Mouse (Mus musculus) midbrain, embryonic 13.5 days (tissue): Measurements from ENCODE around the gene Trp53i11. TPM values are rescaled to one million over a fixed set of nuclear protein-coding genes. Genes with fewer than 3 reads are reported as not detected.

Experiments used
- ATAC-seq: fragments of 200-750 bp; cut with Nextera tagmentation; 2 replicates; pipeline ENCODE4 v1.8.0; 2017; ENCODE audit warnings: mild to moderate bottlenecking, moderate TSS enrichment, moderate library complexity
- H3K27ac ChIP-seq: fragments of 300-500 bp; sonication (generic); 2 replicates; pipeline ENCODE4 v1.5.1; 2015; ENCODE audit warnings: inconsistent platforms, mild to moderate bottlenecking, moderate library complexity
- H3K27me3 ChIP-seq: fragments of 300-500 bp; sonication (generic); 2 replicates; pipeline ENCODE4 v1.6.1; 2015; ENCODE audit warnings: mild to moderate bottlenecking, inconsistent platforms
- H3K36me3 ChIP-seq: fragments of 300-500 bp; sonication (generic); 2 replicates; pipeline ENCODE4 v1.6.1; 2015; ENCODE audit warnings: mild to moderate bottlenecking, inconsistent platforms
- H3K4me1 ChIP-seq: fragments of 300-500 bp; sonication (generic); replicated peaks from 2 replicates; pipeline ENCODE4 v1.6.1; 2015; ENCODE audit warnings: inconsistent platforms
- H3K4me2 ChIP-seq: fragments of 300-500 bp; sonication (generic); replicated peaks from 2 replicates; pipeline ENCODE4 v1.6.1; 2015; ENCODE audit warnings: moderate library complexity, mild to moderate bottlenecking, inconsistent platforms
- H3K4me3 ChIP-seq: fragments of 300-500 bp; sonication (generic); replicated peaks from 2 replicates; pipeline ENCODE4 v1.5.1; 2015; ENCODE audit warnings: mild to moderate bottlenecking, inconsistent platforms
- H3K9ac ChIP-seq: fragments of 300-500 bp; sonication (generic); replicated peaks from 2 replicates; pipeline ENCODE4 v1.6.1; 2015; ENCODE audit warnings: mild to moderate bottlenecking, inconsistent platforms
- H3K9me3 ChIP-seq: fragments of 300-500 bp; sonication (generic); 2 replicates; pipeline ENCODE4 v1.6.1; 2016; ENCODE audit warnings: mild to moderate bottlenecking, inconsistent platforms
- WGBS: fragments of 180-500 bp; shearing (Covaris S2); methylation state at CpG from one replicate; pipeline ENCODE4 v1.1.7; 2015; 5-methylcytosine and 5-hydroxymethylcytosine counted together
- polyA plus RNA-seq: library from polyadenylated mRNA; unstranded; fragments of >200 nt; fragmentation: Nextera tagmentation; extraction: Ambion mirVana; gene quantifications from 2 replicates; pipeline ENCODE4 v1.2.1, GENCODE M21; 2015

The Trp53i11 gene
- polyA plus RNA-seq, 1 experiment from 2014 or later: 138 TPM

GRCm38 (mm10) chr2:93201997-93202396 lies 14.6 kb downstream of the Trp53i11 start:
- H3K36me3 ChIP-seq: peaks cover 71% of the 10 kb centered on the region
- 93% methylated on average over 3 of the region's 3 CpGs for WGBS
- no peaks in the 10 kb centered on the region for H3K9me3 ChIP-seq
- peak overlapping the region; percentile 56 for H3K27ac ChIP-seq
- H3K4me3 ChIP-seq: no peak overlapping the region
- no peak overlapping the region for H3K4me2 ChIP-seq
- H3K27me3 ChIP-seq: no peaks in the 10 kb centered on the region
- ATAC-seq: no peak
- H3K9ac ChIP-seq: no peak overlapping the region
- peaks cover 32% of the 10 kb centered on the region for H3K4me1 ChIP-seq

DNA sequence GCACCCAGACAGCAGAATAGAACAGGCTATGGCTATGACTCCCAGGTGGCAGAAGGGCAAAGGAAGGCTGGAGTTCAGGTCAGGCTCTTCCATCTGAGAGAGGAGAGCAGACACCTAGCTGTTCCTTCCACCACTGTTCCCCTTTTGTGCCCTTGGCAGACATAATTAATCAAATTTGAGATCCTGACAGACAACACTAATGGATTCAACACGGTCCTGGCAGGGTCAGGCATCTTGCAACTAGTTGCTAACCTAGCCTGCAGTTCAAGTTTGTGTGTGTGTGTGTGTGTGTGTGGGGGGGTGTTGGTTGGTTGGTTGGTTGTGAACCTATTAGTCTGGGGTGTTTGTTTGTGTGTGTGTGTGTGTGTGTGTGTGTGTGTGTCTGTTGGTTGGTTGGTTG lies 15.4 kb downstream of the Trp53i11 start:
- peak overlapping the region; percentile 56 for H3K27ac ChIP-seq
- no peak for ATAC-seq
- 63% methylated on average over 1 of the region's 1 CpGs for WGBS

GRCm38 (mm10) chr2:93203682-93204081 lies 16.3 kb downstream of the Trp53i11 start:
- peaks cover 63% of the 10 kb centered on the region for H3K36me3 ChIP-seq
- peak overlapping the region; percentile 68 for H3K27ac ChIP-seq
- no peak overlapping the region for H3K4me3 ChIP-seq
- H3K9ac ChIP-seq: peak overlapping the region; percentile 29; the same call in 1 of the 2 replicates
- ATAC-seq: peak; percentile 37
- H3K27me3 ChIP-seq: no peaks in the 10 kb centered on the region
- H3K4me2 ChIP-seq: no peak overlapping the region
- peaks cover 27% of the 10 kb centered on the region for H3K4me1 ChIP-seq
- no peaks in the 10 kb centered on the region for H3K9me3 ChIP-seq
- 19% methylated on average over 10 of the region's 10 CpGs for WGBS

More for the DNA sequence above, 15.4 kb downstream of the Trp53i11 start:
- no peak overlapping the region for H3K9ac ChIP-seq
- no peak overlapping the region for H3K4me2 ChIP-seq
- no peak overlapping the region for H3K4me3 ChIP-seq
- H3K36me3 ChIP-seq: peaks cover 65% of the 10 kb centered on the region
- peaks cover 31% of the 10 kb centered on the region for H3K4me1 ChIP-seq
- H3K9me3 ChIP-seq: no peaks in the 10 kb centered on the region
- H3K27me3 ChIP-seq: no peaks in the 10 kb centered on the region

GRCm38 (mm10) chr2:93204571-93204970 lies 17.2 kb downstream of the Trp53i11 start:
- H3K36me3 ChIP-seq: peaks cover 62% of the 10 kb centered on the region
- no peak overlapping the region for H3K4me3 ChIP-seq
- peak overlapping the region; percentile 68; the same call in 1 of the 2 replicates for H3K27ac ChIP-seq
- ATAC-seq: no peak
- H3K27me3 ChIP-seq: no peaks in the 10 kb centered on the region
- H3K9me3 ChIP-seq: no peaks in the 10 kb centered on the region
- no peak overlapping the region for H3K9ac ChIP-seq
- WGBS: 83% methylated on average over 6 of the region's 6 CpGs
- peaks cover 26% of the 10 kb centered on the region for H3K4me1 ChIP-seq
- H3K4me2 ChIP-seq: no peak overlapping the region

DNA sequence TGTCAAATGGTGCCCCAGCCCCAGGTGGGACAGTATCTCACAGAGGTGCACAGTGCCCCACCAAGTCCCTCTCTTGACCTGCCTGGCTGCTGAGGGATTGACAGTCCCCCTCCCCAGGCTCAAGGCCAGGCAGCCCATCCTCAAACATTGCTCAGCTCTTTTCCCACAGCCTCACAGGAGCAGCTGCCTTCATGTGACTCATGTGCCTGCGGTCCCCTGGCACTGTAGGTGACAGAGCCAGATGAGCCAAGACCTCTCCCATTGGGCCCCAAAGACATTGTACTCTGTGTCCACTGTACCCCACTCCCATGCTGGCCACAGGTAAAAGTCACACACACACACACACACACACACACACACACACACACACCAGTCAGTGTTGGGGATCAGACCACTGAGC lies 18.8 kb downstream of the Trp53i11 start:
- ATAC-seq: no peak
- H3K4me3 ChIP-seq: no peak overlapping the region
- WGBS: 88% methylated on average over 1 of the region's 1 CpGs
- no peaks in the 10 kb centered on the region for H3K9me3 ChIP-seq
- H3K4me1 ChIP-seq: peaks cover 13% of the 10 kb centered on the region
- H3K9ac ChIP-seq: no peak overlapping the region
- 0 out of 2 replicates have a peak overlapping the region, but pooled peaks have one; percentile 39 for H3K27ac ChIP-seq
- peaks cover 60% of the 10 kb centered on the region for H3K36me3 ChIP-seq
- H3K4me2 ChIP-seq: no peak overlapping the region
- no peaks in the 10 kb centered on the region for H3K27me3 ChIP-seq

GRCm38 (mm10) chr2:93212386-93212785 lies 25.0 kb downstream of the Trp53i11 start:
- H3K4me1 ChIP-seq: peaks cover 10% of the 10 kb centered on the region
- WGBS: 72% methylated on average over 2 of the region's 2 CpGs
- H3K9me3 ChIP-seq: no peaks in the 10 kb centered on the region

DNA sequence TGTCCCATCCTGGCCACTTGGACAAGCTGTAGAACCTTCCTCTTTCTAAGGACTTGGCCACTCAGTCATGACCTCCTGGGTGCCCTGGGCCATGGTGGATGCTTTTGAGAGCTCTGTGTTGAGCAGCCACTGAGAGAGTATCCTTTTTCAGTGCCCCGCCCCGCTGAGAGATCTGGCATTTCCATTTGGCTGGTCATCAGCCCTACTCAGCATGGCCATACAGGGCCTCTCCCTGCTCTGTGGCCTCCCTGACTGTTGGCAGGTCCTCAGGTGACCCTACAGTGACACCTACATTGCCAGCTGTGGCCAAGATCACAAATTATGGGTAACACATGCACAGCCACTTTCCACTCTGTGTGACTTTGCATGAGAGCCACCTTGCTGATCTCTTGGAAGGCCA lies 25.5 kb downstream of the Trp53i11 start:
- Histone ChIP-seq H3K36me3 (peaks cover 37% of the 10 kb centered on the region), H3K27me3 (no peaks in the 10 kb centered on the region), H3K9ac (no peak overlapping the region), H3K4me3 (no peak overlapping the region), H3K4me1 (peaks cover 15% of the 10 kb centered on the region), H3K9me3 (no peaks in the 10 kb centered on the region), H3K4me2 (no peak overlapping the region), H3K27ac (no peak overlapping the region)
- ATAC-seq: no peak
- WGBS: 96% methylated on average over 2 of the region's 2 CpGs

More at GRCm38 (mm10) chr2:93212386-93212785, 25.0 kb downstream of the Trp53i11 start:
- Histone ChIP-seq H3K27ac (no peak overlapping the region), H3K27me3 (no peaks in the 10 kb centered on the region), H3K4me3 (no peak overlapping the region), H3K4me2 (no peak overlapping the region), H3K36me3 (peaks cover 37% of the 10 kb centered on the region), H3K9ac (no peak overlapping the region)
- ATAC-seq: no peak

DNA sequence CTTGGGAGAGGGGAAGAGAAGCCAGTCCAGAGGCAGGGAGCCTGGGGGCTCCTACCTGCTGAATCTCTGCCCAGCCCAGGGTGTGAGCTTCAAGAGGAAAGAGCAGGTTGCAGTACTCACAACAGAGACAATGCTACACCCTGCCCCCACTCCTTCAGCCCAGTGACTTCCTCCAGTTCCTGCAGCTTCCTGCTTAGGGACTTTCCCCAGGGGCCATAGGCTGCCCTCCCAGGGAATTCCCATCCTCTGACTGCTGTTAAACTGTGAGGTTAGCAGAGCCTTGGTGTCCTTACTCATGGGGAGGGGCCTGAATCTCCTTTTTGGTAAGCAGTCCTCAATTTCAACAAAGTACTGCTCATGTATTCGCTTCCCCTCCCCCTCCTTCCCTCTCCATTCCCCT lies 26.8 kb downstream of the Trp53i11 start:
- Histone ChIP-seq H3K27me3 (no peaks in the 10 kb centered on the region), H3K4me1 (peaks cover 16% of the 10 kb centered on the region), H3K27ac (no peak overlapping the region), H3K36me3 (peaks cover 26% of the 10 kb centered on the region), H3K4me3 (no peak overlapping the region), H3K4me2 (no peak overlapping the region), H3K9ac (0 out of 2 replicates have a peak overlapping the region, but pooled peaks have one; percentile 7), H3K9me3 (no peaks in the 10 kb centered on the region)
- 84% methylated on average over 1 of the region's 1 CpGs for WGBS
- ATAC-seq: no peak

GRCm38 (mm10) chr2:93215790-93216189 lies 28.4 kb downstream of the Trp53i11 start:
- WGBS: 74% methylated on average over 10 of the region's 10 CpGs
- Histone ChIP-seq H3K4me3 (no peak overlapping the region), H3K9ac (no peak overlapping the region), H3K36me3 (peaks cover 19% of the 10 kb centered on the region), H3K9me3 (no peaks in the 10 kb centered on the region), H3K27me3 (no peaks in the 10 kb centered on the region), H3K4me1 (peaks cover 21% of the 10 kb centered on the region), H3K4me2 (no peak overlapping the region), H3K27ac (no peak overlapping the region)
- no peak for ATAC-seq

DNA sequence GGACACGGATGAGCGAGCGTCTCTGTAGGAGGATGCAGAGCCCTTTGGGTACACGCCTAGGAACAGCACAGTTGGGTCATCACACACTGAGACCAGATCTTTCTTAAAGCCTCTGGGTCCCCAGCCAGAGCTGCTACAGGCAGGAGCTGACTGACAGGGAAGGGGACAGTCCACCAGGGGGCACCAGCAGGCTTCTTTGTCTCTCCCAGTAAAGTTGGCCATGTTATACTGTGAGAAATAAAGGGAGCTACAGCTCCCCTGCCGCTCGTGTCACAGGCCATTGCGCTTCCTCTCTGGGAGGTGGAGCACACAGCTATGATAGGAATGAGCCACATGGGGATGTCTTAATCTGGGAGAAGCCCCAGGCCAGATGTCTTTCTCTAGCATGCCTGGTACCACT lies 29.7 kb downstream of the Trp53i11 start:
- Histone ChIP-seq H3K4me2 (no peak overlapping the region), H3K9ac (0 out of 2 replicates have a peak overlapping the region, but pooled peaks have one; percentile 30), H3K36me3 (peaks cover 15% of the 10 kb centered on the region), H3K4me1 (peaks cover 24% of the 10 kb centered on the region), H3K27ac (peak overlapping the region; percentile 32; the same call in 1 of the 2 replicates), H3K9me3 (no peaks in the 10 kb centered on the region), H3K27me3 (no peaks in the 10 kb centered on the region), H3K4me3 (no peak overlapping the region)
- peak; percentile 75 for ATAC-seq
- WGBS: 9% methylated on average over 7 of the region's 7 CpGs

DNA sequence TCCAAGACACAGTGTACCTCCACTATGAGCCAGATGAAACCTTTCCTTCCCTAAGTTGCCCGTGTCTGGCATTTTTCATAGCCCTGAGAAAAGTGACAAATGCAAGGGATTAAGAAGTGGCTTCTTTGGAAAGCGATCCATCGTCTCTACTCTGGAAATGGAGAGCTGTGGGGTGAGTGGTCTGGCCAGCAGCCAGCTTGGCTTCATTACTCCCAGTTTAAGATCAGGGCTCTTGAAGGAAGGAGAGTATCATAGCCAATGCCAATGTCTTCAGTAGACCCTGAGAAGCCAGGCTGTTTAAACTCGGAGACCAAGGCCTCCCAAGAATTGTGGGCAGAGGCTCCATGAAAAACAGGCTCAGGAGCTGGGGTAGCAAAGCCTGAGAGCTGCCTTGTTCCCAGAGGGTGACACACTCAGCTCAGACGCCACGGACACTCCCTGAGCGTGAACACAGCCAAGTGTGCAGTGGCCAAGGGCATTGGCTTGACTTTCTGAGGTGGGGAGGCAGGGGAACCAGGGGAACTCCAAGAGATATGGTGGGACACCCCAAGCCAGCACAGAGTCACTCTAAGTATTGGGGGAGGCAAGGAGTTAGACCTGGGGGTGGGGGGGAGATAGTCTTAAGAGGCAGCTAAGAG lies 31.1 kb downstream of the Trp53i11 start:
- H3K4me2 ChIP-seq: no peak overlapping the region
- no peaks in the 10 kb centered on the region for H3K27me3 ChIP-seq
- H3K9me3 ChIP-seq: no peaks in the 10 kb centered on the region
- H3K4me3 ChIP-seq: no peak overlapping the region
- peak overlapping the region; percentile 30; the same call in 1 of the 2 replicates for H3K27ac ChIP-seq
- no peak for ATAC-seq
- peaks cover 28% of the 10 kb centered on the region for H3K4me1 ChIP-seq
- H3K9ac ChIP-seq: no peak overlapping the region
- peaks cover 13% of the 10 kb centered on the region for H3K36me3 ChIP-seq
- WGBS: 78% methylated on average over 7 of the region's 7 CpGs

- 94% methylated on average over 3 of the region's 3 CpGs for WGBS
- no peaks in the 10 kb centered on the region for H3K9me3 ChIP-seq
- no peak overlapping the region for H3K9ac ChIP-seq
- no peaks in the 10 kb centered on the region for H3K27me3 ChIP-seq
- no peak overlapping the region for H3K4me3 ChIP-seq
- no peak for ATAC-seq
- peaks cover 13% of the 10 kb centered on the region for H3K36me3 ChIP-seq
- no peak overlapping the region for H3K27ac ChIP-seq
- H3K4me2 ChIP-seq: no peak overlapping the region
- peaks cover 28% of the 10 kb centered on the region for H3K4me1 ChIP-seq
Measured at GRCm38 (mm10) chr2:93219576-93219975, 32.2 kb downstream of the Trp53i11 start.
